Mouse (Mus musculus): ENCODE data around the gene Osbpl8.

DNA sequence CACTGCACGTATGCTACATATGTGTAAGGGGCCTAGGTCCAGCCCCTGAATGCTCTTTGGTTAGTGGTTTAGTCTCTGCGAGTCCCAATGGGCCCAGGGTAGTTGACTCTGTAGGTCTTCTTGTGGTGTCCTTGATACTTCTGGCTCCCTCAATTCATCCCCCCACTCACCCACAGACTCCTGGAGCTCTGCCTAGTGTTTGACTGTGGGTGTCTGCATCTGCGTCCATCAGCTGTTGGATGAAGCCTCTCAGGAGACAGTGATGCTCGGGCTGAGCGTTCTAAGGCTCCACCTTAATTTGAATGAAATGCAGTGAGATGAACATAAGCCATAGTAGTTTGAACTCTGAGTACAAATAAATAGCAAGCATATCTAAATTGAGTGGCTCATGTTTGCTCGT is 90.7 kb downstream of the Osbpl8 start:
- TF ChIP-seq CTCF (IDR thresholded peaks at IDR 0.05; ENCODE audit: borderline replicate concordance, insufficient read depth, low read depth, low read length) (no peak), POLR2A (IDR thresholded peaks at IDR 0.05; ENCODE audit: borderline replicate concordance, insufficient read depth, low read length) (no peak)

All from cerebellum, adult 2 months (tissue).